Mouse (Mus musculus) embryonic facial prominence, embryonic 14.5 days (tissue): ENCODE data around the gene Znrf1. TPM values are rescaled to one million over a fixed set of nuclear protein-coding genes. Genes with fewer than 3 reads are reported as not detected.
A peak's percentile ranks its signal among the peaks of the same experiment; 100 is the strongest.

Experiments
- ATAC-seq: fragments of 200-750 bp; cut with Nextera tagmentation; 2 replicates; pipeline ENCODE4 v1.8.0; 2017; ENCODE audit warnings: low read depth, moderate number of reproducible peaks, moderate TSS enrichment
- DNase-seq: peaks from one replicate; pipeline ENCODE4 v3.0.0-alpha.2; 2015; ENCODE audit warnings: low spot score
- H3K27ac ChIP-seq: fragments of 300-500 bp; sonication (generic); replicated peaks from 2 replicates; pipeline ENCODE4 v1.5.1; 2014; ENCODE audit warnings: low read depth, mild to moderate bottlenecking, low read length, moderate library complexity
- H3K27me3 ChIP-seq: fragments of 300-500 bp; sonication (generic); replicated peaks from 2 replicates; pipeline ENCODE4 v1.6.1; 2014; ENCODE audit warnings: low read length; ENCODE audit not compliant: control insufficient read depth, insufficient read depth
- H3K36me3 ChIP-seq: fragments of 300-500 bp; sonication (generic); 2 replicates; pipeline ENCODE4 v1.6.1; 2014; ENCODE audit warnings: low read length, mixed read lengths; ENCODE audit not compliant: control insufficient read depth, insufficient read depth
- H3K4me1 ChIP-seq: fragments of 300-500 bp; sonication (generic); 2 replicates; pipeline ENCODE4 v1.6.1; 2014; ENCODE audit warnings: antibody characterized with exemption, low read length; ENCODE audit not compliant: control insufficient read depth, insufficient read depth
- H3K4me2 ChIP-seq: fragments of 300-500 bp; sonication (generic); 2 replicates; pipeline ENCODE4 v1.6.1; 2014; ENCODE audit warnings: low read depth, mild to moderate bottlenecking, low read length, moderate library complexity, mixed read lengths
- H3K4me3 ChIP-seq: fragments of 300-500 bp; sonication (generic); 2 replicates; pipeline ENCODE4 v1.5.1; 2014; ENCODE audit warnings: low read depth, mild to moderate bottlenecking, low read length
- H3K9ac ChIP-seq: fragments of 300-500 bp; sonication (generic); 2 replicates; pipeline ENCODE4 v1.6.1; 2014; ENCODE audit warnings: low read depth, mild to moderate bottlenecking, low read length, moderate library complexity, mixed read lengths
- H3K9me3 ChIP-seq: fragments of 300-500 bp; sonication (generic); 2 replicates; pipeline ENCODE4 v1.6.1; 2016; ENCODE audit warnings: low read length; ENCODE audit not compliant: control insufficient read depth
- WGBS: fragments of 180-500 bp; shearing (Covaris S2); extraction: QIAGEN DNeasy Blood & Tissue Kit; methylation state at CpG from one replicate; pipeline ENCODE4 v1.1.7; 2014; 5-methylcytosine and 5-hydroxymethylcytosine counted together
- polyA plus RNA-seq: library from polyadenylated mRNA; unstranded; fragments of >200 nt; fragmentation: Nextera tagmentation; extraction: Ambion mirVana; gene quantifications from 2 replicates; pipeline ENCODE4 v1.2.1, GENCODE M21; 2014

The Znrf1 gene
- polyA plus RNA-seq, 1 experiment from 2014 or later = 35.6 TPM

- WGBS = 93% methylated on average over 4 of the region's 4 CpGs
Observed at GRCm38 (mm10) chr8:111602050-111602449, 66.2 kb downstream of the Znrf1 start.

GRCm38 (mm10) chr8:111604986-111605385 is 69.1 kb downstream of the Znrf1 start:
- H3K27ac ChIP-seq = no peak overlapping the region
- H3K36me3 ChIP-seq = 0 out of 2 replicates have a peak, but pooled peaks cover 7% of the 10 kb centered on the region
- no peaks in the 10 kb centered on the region for H3K9me3 ChIP-seq
- WGBS = 94% methylated on average over 2 of the region's 2 CpGs
- ATAC-seq = no peak
- DNase-seq = no peak
- no peaks in the 10 kb centered on the region for H3K4me1 ChIP-seq
- no peak overlapping the region for H3K4me2 ChIP-seq
- no peak overlapping the region for H3K4me3 ChIP-seq
- no peaks in the 10 kb centered on the region for H3K27me3 ChIP-seq
- no peak overlapping the region for H3K9ac ChIP-seq

More at GRCm38 (mm10) chr8:111602050-111602449, 66.2 kb downstream of the Znrf1 start:
- no peaks in the 10 kb centered on the region for H3K9me3 ChIP-seq
- H3K36me3 ChIP-seq = no peaks in the 10 kb centered on the region
- H3K4me1 ChIP-seq = peaks cover 7% of the 10 kb centered on the region; the same call in 1 of the 2 replicates
- no peak overlapping the region for H3K4me3 ChIP-seq
- no peaks in the 10 kb centered on the region for H3K27me3 ChIP-seq
- DNase-seq (no peak), ATAC-seq (no peak)
- no peak overlapping the region for H3K4me2 ChIP-seq
- no peak overlapping the region for H3K27ac ChIP-seq
- no peak overlapping the region for H3K9ac ChIP-seq

- Histone ChIP-seq H3K9me3 (no peaks in the 10 kb centered on the region), H3K4me1 (no peaks in the 10 kb centered on the region), H3K27me3 (no peaks in the 10 kb centered on the region), H3K4me2 (no peak overlapping the region), H3K36me3 (0 out of 2 replicates have a peak, but pooled peaks cover 17% of the 10 kb centered on the region), H3K9ac (no peak overlapping the region), H3K4me3 (no peak overlapping the region), H3K27ac (no peak overlapping the region)
- 78% methylated on average over 9 of the region's 9 CpGs for WGBS
- DNase-seq (no peak), ATAC-seq (peak; percentile 26; the same call in 1 of the 2 replicates)
Observed at GRCm38 (mm10) chr8:111606961-111607360, 71.1 kb downstream of the Znrf1 start.

- no peaks in the 10 kb centered on the region for H3K9me3 ChIP-seq
- DNase-seq (no peak), ATAC-seq (no peak)
- H3K27ac ChIP-seq = no peak overlapping the region
- H3K36me3 ChIP-seq = peaks cover 21% of the 10 kb centered on the region; the same call in 1 of the 2 replicates
- WGBS = 83% methylated on average over 7 of the region's 7 CpGs
- H3K4me3 ChIP-seq = no peak overlapping the region
- no peak overlapping the region for H3K9ac ChIP-seq
- H3K4me2 ChIP-seq = no peak overlapping the region
- H3K27me3 ChIP-seq = no peaks in the 10 kb centered on the region
- no peaks in the 10 kb centered on the region for H3K4me1 ChIP-seq
Observed at GRCm38 (mm10) chr8:111607414-111607813, 71.5 kb downstream of the Znrf1 start.

GRCm38 (mm10) chr8:111613181-111613580 is 77.3 kb downstream of the Znrf1 start:
- no peak for ATAC-seq
- peaks cover 2% of the 10 kb centered on the region; the same call in 1 of the 2 replicates for H3K4me1 ChIP-seq
- 79% methylated on average over 5 of the region's 5 CpGs for WGBS
- H3K36me3 ChIP-seq = peaks cover 25% of the 10 kb centered on the region; the same call in 1 of the 2 replicates
- H3K9ac ChIP-seq = no peak overlapping the region
- H3K9me3 ChIP-seq = no peaks in the 10 kb centered on the region
- no peak for DNase-seq
- H3K27ac ChIP-seq = no peak overlapping the region
- no peaks in the 10 kb centered on the region for H3K27me3 ChIP-seq
- H3K4me3 ChIP-seq = no peak overlapping the region
- no peak overlapping the region for H3K4me2 ChIP-seq

- ATAC-seq = no peak
- no peak for DNase-seq
- 88% methylated on average over 6 of the region's 6 CpGs for WGBS
- no peaks in the 10 kb centered on the region for H3K27me3 ChIP-seq
- H3K27ac ChIP-seq = no peak overlapping the region
- peaks cover 20% of the 10 kb centered on the region; the same call in 1 of the 2 replicates for H3K36me3 ChIP-seq
- no peak overlapping the region for H3K4me3 ChIP-seq
- H3K4me1 ChIP-seq = peaks cover 4% of the 10 kb centered on the region; the same call in 1 of the 2 replicates
- no peak overlapping the region for H3K4me2 ChIP-seq
- H3K9ac ChIP-seq = no peak overlapping the region
- H3K9me3 ChIP-seq = no peaks in the 10 kb centered on the region
Observed at GRCm38 (mm10) chr8:111614786-111615701, 79.1 kb downstream of the Znrf1 start.

- Histone ChIP-seq H3K27ac (no peak overlapping the region), H3K4me3 (no peak overlapping the region), H3K4me1 (peaks cover 4% of the 10 kb centered on the region; the same call in 1 of the 2 replicates), H3K9ac (no peak overlapping the region), H3K4me2 (no peak overlapping the region), H3K9me3 (no peaks in the 10 kb centered on the region), H3K36me3 (peaks cover 18% of the 10 kb centered on the region), H3K27me3 (no peaks in the 10 kb centered on the region)
- no peak for ATAC-seq
- WGBS = 70% methylated on average over 6 of the region's 6 CpGs
- DNase-seq = no peak
Observed at GRCm38 (mm10) chr8:111617812-111618211, 81.9 kb downstream of the Znrf1 start.

GRCm38 (mm10) chr8:111618273-111618672 is 82.4 kb downstream of the Znrf1 start:
- no peak for DNase-seq
- no peak overlapping the region for H3K9ac ChIP-seq
- H3K4me2 ChIP-seq = no peak overlapping the region
- no peaks in the 10 kb centered on the region for H3K27me3 ChIP-seq
- WGBS = 82% methylated on average over 4 of the region's 4 CpGs
- H3K27ac ChIP-seq = no peak overlapping the region
- peaks cover 4% of the 10 kb centered on the region; the same call in 1 of the 2 replicates for H3K4me1 ChIP-seq
- peaks cover 23% of the 10 kb centered on the region for H3K36me3 ChIP-seq
- no peak for ATAC-seq
- no peak overlapping the region for H3K4me3 ChIP-seq
- H3K9me3 ChIP-seq = no peaks in the 10 kb centered on the region
